Mouse (Mus musculus): Measurements from ENCODE around the gene Kti12.

The Kti12 gene

GRCm38 (mm10) chr4:108847715-108848504 lies at the start of gene Kti12:
TSS of gene Kti12 (plus strand) at chr4:108847785.
- DNase-seq (ENCODE audit: low read depth, low spot score) = peak; percentile 71

GRCm38 (mm10) chr4:108798083-108798830 lies 49.3 kb upstream of the Kti12 start:
- DNase-seq (ENCODE audit: low read depth, low spot score) = peak; percentile 26

- no peak for DNase-seq (ENCODE audit: low read depth, low spot score)
These were observed 44.0 kb upstream of the Kti12 start for GRCm38 (mm10) chr4:108803535-108803934.

GRCm38 (mm10) chr4:108811142-108811541 lies 36.4 kb upstream of the Kti12 start:
- DNase-seq (ENCODE audit: low read depth, low spot score) = no peak

- DNase-seq (ENCODE audit: low read depth, low spot score) = no peak
These were observed 36.0 kb upstream of the Kti12 start for GRCm38 (mm10) chr4:108811550-108811949.

- DNase-seq (ENCODE audit: low read depth, low spot score) = no peak
These were observed 21.9 kb upstream of the Kti12 start for GRCm38 (mm10) chr4:108825677-108826076.

- no peak for DNase-seq (ENCODE audit: low read depth, low spot score)
These were observed 21.5 kb upstream of the Kti12 start for GRCm38 (mm10) chr4:108826096-108826495.

- no peak for DNase-seq (ENCODE audit: low read depth, low spot score)
These were observed 20.9 kb upstream of the Kti12 start for GRCm38 (mm10) chr4:108826643-108827042.

GRCm38 (mm10) chr4:108830698-108831097 lies 16.9 kb upstream of the Kti12 start:
- no peak for DNase-seq (ENCODE audit: low read depth, low spot score)

GRCm38 (mm10) chr4:108832916-108833827 lies 14.4 kb upstream of the Kti12 start, which contains the start of gene Btf3l4:
TSS of gene Btf3l4 (minus strand) at chr4:108833614.
- peak; percentile 90 for DNase-seq (ENCODE audit: low read depth, low spot score)

GRCm38 (mm10) chr4:108833828-108834114 lies 13.8 kb upstream of the Kti12 start:
- no peak for DNase-seq (ENCODE audit: low read depth, low spot score)

GRCm38 (mm10) chr4:108834115-108834970 lies 13.2 kb upstream of the Kti12 start, which contains the start of gene Txndc12:
TSS of gene Txndc12 (plus strand) at chr4:108834601.
- DNase-seq (ENCODE audit: low read depth, low spot score) = peak; percentile 88

- no peak for DNase-seq (ENCODE audit: low read depth, low spot score)
These were observed 12.6 kb upstream of the Kti12 start for GRCm38 (mm10) chr4:108834971-108835311.

GRCm38 (mm10) chr4:108835496-108835895 lies 12.1 kb upstream of the Kti12 start:
- no peak for DNase-seq (ENCODE audit: low read depth, low spot score)

- no peak for DNase-seq (ENCODE audit: low read depth, low spot score)
These were observed 9.6 kb upstream of the Kti12 start for GRCm38 (mm10) chr4:108838031-108838430.

GRCm38 (mm10) chr4:108841920-108842578 lies 5.5 kb upstream of the Kti12 start:
- no peak for DNase-seq (ENCODE audit: low read depth, low spot score)

GRCm38 (mm10) chr4:108843336-108843735 lies 4.2 kb upstream of the Kti12 start:
- no peak for DNase-seq (ENCODE audit: low read depth, low spot score)

- no peak for DNase-seq (ENCODE audit: low read depth, low spot score)
These were observed 1.6 kb upstream of the Kti12 start for GRCm38 (mm10) chr4:108845824-108846569.

- DNase-seq (ENCODE audit: low read depth, low spot score) = no peak
These were observed 892 bp downstream of the Kti12 start, which contains the start of gene A730015C16Rik for GRCm38 (mm10) chr4:108848505-108848848. TSS of gene A730015C16Rik (minus strand) at chr4:108848619.

- no peak for DNase-seq (ENCODE audit: low read depth, low spot score)
These were observed 19.2 kb downstream of the Kti12 start for GRCm38 (mm10) chr4:108866806-108867205.
